Mouse (Mus musculus): Measurements from ENCODE around the gene Rnf220. TPM values are rescaled to one million over a fixed set of nuclear protein-coding genes. Genes with fewer than 3 reads are reported as not detected.

The Rnf220 gene
- polyA plus RNA-seq, 1 experiment: 112 TPM

- TF ChIP-seq GATA1 (IDR thresholded peaks at IDR 0.05; ENCODE audit: low read length): no peak
These were observed 257.7 kb downstream of the Rnf220 start for GRCm38 (mm10) chr4:117239153-117239552.

GRCm38 (mm10) chr4:117235822-117236221 is 261.0 kb downstream of the Rnf220 start:
- no peak for TF ChIP-seq GATA1 (IDR thresholded peaks at IDR 0.05; ENCODE audit: low read length)

DNA sequence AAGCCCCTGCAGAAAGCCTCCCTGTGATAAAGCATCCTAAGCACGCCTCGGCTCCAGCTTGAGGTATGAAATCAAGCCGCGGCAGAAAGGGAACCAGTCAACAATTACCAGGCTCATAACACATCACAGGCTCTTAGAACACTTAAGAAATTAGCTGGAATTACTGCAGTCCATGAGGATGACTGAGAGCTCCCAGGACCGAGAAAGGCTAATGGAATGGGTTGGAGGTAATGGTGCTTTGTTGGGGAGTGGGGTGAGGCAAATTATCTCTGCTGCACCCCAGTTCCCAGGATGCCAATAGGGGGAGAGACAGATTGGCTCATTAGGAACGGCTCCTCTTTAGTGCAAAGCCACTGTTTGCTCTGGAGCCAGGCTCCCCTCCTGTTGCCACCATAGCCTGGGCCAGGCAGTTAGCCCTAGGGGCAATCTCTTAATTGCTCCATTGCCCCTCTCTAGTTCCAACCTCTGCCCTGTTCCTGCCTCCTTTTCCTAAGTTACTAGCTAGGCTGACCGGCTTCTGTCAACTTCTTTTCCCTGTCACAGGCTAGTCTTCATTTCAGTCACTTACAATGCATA is 262.6 kb downstream of the Rnf220 start:
- no peak for TF ChIP-seq GATA1 (IDR thresholded peaks at IDR 0.05; ENCODE audit: low read length)

DNA sequence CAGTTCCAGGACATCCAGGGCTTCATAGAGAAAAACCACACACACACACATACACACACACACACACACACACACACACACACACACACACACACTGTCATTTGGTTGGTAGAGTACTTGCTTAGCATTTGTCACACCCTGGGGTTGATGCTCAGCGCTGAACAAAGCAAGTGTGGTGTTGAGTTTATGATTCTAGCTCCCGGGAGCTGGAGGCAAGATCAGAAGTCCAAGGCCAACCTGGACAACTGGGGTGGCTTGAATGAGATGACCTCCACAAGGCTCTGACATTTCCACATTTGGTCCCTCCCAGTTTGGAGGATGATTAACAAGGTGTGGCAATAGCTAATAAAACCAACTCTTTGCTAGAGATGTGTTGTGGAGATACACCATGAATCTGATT is 265.6 kb downstream of the Rnf220 start:
- no peak for TF ChIP-seq GATA1 (IDR thresholded peaks at IDR 0.05; ENCODE audit: low read length)

DNA sequence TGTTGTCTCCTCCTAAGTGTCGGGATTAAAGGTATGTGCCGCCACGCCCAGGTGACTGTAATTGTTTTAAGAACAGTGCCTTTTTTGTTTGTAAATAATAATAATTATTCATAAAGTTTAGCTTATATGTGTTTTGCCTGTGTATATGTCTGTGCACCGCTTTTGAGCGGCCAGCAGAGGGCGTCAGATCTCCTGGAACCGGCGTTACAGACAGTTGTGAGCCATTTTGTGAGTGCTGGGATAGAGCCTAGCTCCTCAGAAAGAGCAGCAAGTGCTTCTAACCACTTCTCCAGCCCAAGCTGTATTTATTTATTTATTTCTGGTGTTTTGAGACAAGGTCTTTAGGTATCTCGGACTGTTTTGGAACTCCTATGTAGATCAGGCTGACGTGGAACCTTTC is 266.5 kb downstream of the Rnf220 start:
- TF ChIP-seq GATA1 (IDR thresholded peaks at IDR 0.05; ENCODE audit: low read length): no peak

GRCm38 (mm10) chr4:117229590-117229989 is 267.3 kb downstream of the Rnf220 start:
- TF ChIP-seq GATA1 (IDR thresholded peaks at IDR 0.05; ENCODE audit: low read length): no peak

DNA sequence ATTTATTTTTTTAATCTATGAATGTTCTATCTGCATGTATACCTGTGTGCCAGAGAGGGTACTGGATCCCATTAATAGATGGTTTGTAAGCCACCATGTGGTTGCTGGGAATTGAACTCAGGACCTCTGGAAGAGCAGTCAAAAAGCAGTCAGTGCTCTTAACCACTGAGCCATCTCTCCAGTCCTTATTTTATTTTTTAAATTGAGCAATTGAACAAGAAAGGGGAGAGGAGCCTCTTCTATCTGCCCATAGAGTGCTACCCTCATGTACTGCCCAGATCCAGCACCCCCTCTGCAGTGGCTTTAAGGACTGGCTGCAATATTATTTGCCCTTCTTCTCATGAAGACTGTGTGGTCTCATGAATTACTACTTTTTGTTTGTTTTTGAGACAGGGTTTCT is 271.6 kb downstream of the Rnf220 start:
- no peak for TF ChIP-seq GATA1 (IDR thresholded peaks at IDR 0.05; ENCODE audit: low read length)

DNA sequence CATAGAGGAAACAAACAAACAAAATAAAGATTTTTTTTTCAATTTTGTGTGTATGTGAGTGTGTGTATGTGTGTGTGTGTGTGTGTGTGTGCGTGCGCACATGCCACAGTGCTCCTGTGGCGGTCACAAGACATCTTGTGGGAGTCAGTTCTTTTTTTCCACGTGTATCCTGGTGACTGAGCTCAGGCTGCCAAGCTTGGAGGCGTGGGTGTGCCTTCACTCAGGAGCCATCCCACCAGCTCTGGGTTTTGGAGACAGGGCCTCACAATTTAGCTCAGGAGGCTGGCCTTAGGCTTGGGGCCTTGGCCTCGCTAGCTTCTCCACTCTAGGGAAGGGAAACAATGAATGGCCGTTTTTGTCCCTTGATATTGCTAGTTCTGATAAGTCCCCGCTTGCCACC is 272.7 kb downstream of the Rnf220 start:
- no peak for TF ChIP-seq GATA1 (IDR thresholded peaks at IDR 0.05; ENCODE audit: low read length)

DNA sequence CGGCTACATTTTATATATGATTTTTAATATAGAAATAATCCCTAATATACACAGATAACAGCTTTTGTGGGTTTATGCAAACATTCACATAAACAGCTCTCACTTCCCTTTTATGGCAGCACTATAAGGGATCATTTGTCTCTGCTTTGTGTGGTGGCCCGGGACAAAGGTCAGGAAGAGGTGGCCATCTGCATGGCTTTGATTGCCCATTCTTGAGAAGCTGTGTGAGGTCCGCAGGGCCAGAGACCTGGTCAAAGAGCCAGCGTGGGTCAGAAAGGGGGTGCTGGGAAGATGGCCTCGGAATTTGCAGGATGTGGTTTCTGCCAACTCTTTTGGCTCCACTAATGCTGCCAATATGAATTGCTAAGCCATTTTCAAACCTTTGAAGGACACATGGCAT is 273.9 kb downstream of the Rnf220 start:
- TF ChIP-seq GATA1 (IDR thresholded peaks at IDR 0.05; ENCODE audit: low read length): no peak

DNA sequence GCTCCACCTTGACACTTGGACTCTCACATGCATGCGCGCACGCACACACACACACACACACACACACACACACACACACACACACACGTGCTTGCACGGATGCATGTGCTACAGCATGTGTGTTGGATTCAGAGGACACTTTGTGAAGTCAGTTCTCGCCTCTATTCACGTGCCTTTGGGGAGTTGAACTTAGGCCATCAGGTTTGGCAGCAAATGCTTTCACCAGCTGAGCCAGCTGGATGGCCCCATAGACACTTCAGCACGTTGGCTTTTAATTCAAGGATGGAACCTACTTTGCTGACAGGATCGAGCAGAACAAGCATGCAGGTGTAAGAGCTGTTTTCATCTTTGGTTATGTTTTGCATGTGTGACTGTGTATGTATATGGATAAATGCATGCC is 275.0 kb downstream of the Rnf220 start:
- TF ChIP-seq GATA1 (IDR thresholded peaks at IDR 0.05; ENCODE audit: low read length): no peak

Other genes starting within 250 kb of the Rnf220 start
- gene Tmem53, start 245.1 kb downstream of the Rnf220 start, polyA plus RNA-seq (2012): not detected in 2 replicates
- gene Armh1, start 244.9 kb downstream of the Rnf220 start, polyA plus RNA-seq (2012): not detected in 2 replicates
- 203 and 219 TPM in 2 replicates for gene Eri3, start 53.3 kb upstream of the Rnf220 start, polyA plus RNA-seq (2012)
- gene Dmap1, start 185.2 kb upstream of the Rnf220 start, polyA plus RNA-seq (2012): 35.1 and 41.2 TPM in 2 replicates
- not detected in 2 replicates for gene Gm12845, start 227.4 kb upstream of the Rnf220 start, polyA plus RNA-seq (2012)